Mouse (Mus musculus): ENCODE results near the gene Neurod4.

DNA sequence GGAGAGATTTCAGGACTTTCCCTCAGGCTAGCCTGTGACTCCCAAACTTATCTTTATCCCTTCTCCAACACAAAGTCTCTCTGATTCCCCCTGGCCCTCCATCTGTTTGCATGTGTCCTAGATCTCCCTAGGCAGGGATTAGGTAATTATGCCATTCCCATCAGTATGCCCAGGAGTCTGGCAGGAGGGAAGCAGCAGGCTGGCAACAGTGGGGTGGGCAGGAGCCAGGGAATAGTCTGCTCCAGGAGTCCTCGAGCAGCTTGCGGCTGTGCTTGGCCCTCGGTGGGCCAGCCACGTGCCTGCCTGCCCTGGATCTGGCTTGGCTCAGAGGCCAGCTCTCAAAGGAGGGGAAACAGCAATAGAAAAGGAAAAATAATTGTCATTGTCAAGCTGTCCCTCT is 16.8 kb downstream of the Neurod4 start:
- TF ChIP-seq CTCF (IDR thresholded peaks at IDR 0.05; ENCODE audit: control insufficient read depth, insufficient read depth, low read length) (no peak), POLR2A (IDR thresholded peaks at IDR 0.05; ENCODE audit: borderline replicate concordance, control insufficient read depth, low read depth, low read length) (no peak)
